Mouse (Mus musculus) heart, postnatal 10 days (tissue): ENCODE data around the gene Aaed1. TPM values are rescaled to one million over a fixed set of nuclear protein-coding genes. Genes with fewer than 3 reads are reported as not detected.

ENCODE experiments used
- DNase-seq, 2 experiments: peaks; one replicate each; pipeline ENCODE4 v3.0.0; 2021
- intact Hi-C: fragments of 180-260 bp; cut with DNase I; formaldehyde crosslinking; loops from one replicate; pipeline ENCODE4 v1.15.1; 2025
- total RNA-seq, 2 experiments: library from RNA; stranded (reverse); gene quantifications; 2 replicates each; pipeline ENCODE4 v1.2.3; 2021

Aaed1 gene
- total RNA-seq, 2 experiments from 2014 or later: 59.8 to 63.1 TPM

GRCm38 (mm10) chr13:64310585-64310984, 1.9 kb downstream of the Aaed1 start:
- intact Hi-C loops: loop anchor here (10.0 kb wide), 1 partner anchor 994 kb away; no protein-coding TSS in a partner anchor
- peak in 1 of 2 experiments; percentile 23 for DNase-seq

GRCm38 (mm10) chr13:64309842-64310241, 2.7 kb downstream of the Aaed1 start:
- DNase-seq: peak in 1 of 2 experiments; percentile 18
- intact Hi-C loops: loop anchor here (5.0 to 10.0 kb wide), 2 partner anchors 43 to 995 kb away; no protein-coding TSS in a partner anchor

- intact Hi-C loops: loop anchor here (5.0 kb wide), 1 partner anchor 42 kb away; no protein-coding TSS in a partner anchor
- DNase-seq: no peak
These were observed 3.5 kb downstream of the Aaed1 start for GRCm38 (mm10) chr13:64309036-64309435.

GRCm38 (mm10) chr13:64307508-64307907, 5.0 kb downstream of the Aaed1 start:
- intact Hi-C loops: loop anchor here (2.0 to 5.0 kb wide), 4 partner anchors 40 to 127 kb away; no protein-coding TSS in a partner anchor
- DNase-seq: no peak

GRCm38 (mm10) chr13:64306078-64306477, 6.4 kb downstream of the Aaed1 start:
- intact Hi-C loops: loop anchor here (1.0 to 5.0 kb wide), 5 partner anchors 39 to 206 kb away; no protein-coding TSS in a partner anchor
- DNase-seq: peak; percentile 41 to 76

- DNase-seq: no peak
- intact Hi-C loops: no loop called here
These were observed 13.4 kb downstream of the Aaed1 start for GRCm38 (mm10) chr13:64299069-64299468.

GRCm38 (mm10) chr13:64286791-64287190, 25.7 kb downstream of the Aaed1 start:
- DNase-seq: no peak
- intact Hi-C loops: no loop called here

- intact Hi-C loops: no loop called here
These were observed 26.2 kb downstream of the Aaed1 start for GRCm38 (mm10) chr13:64286321-64286720.

GRCm38 (mm10) chr13:64284676-64285075, 27.8 kb downstream of the Aaed1 start:
- DNase-seq: no peak
- intact Hi-C loops: no loop called here

More at GRCm38 (mm10) chr13:64286321-64286720, 26.2 kb downstream of the Aaed1 start:
- no peak for DNase-seq

- no peak for DNase-seq
- intact Hi-C loops: no loop called here
These were observed 31.6 kb downstream of the Aaed1 start for GRCm38 (mm10) chr13:64280940-64281339.

GRCm38 (mm10) chr13:64275754-64276127, 36.8 kb downstream of the Aaed1 start:
- intact Hi-C loops: no loop called here
- DNase-seq: no peak

- intact Hi-C loops: no loop called here
- DNase-seq: peak; percentile 73 to 75
These were observed 37.4 kb downstream of the Aaed1 start, which contains the start of gene Cdc14b for GRCm38 (mm10) chr13:64274879-64275753. Gene Cdc14b (minus strand): TSS chr13:64275290.

GRCm38 (mm10) chr13:64273891-64274844, 38.3 kb downstream of the Aaed1 start:
- intact Hi-C loops: no loop called here
- peak; percentile 22 to 28 for DNase-seq

GRCm38 (mm10) chr13:64273352-64273751, 39.2 kb downstream of the Aaed1 start:
- intact Hi-C loops: no loop called here
- DNase-seq: no peak

- intact Hi-C loops: loop anchor here (5.0 kb wide), 1 partner anchor 39 kb away; no protein-coding TSS in a partner anchor
- no peak for DNase-seq
These were observed 44.1 kb downstream of the Aaed1 start for GRCm38 (mm10) chr13:64268384-64268783.

GRCm38 (mm10) chr13:64267151-64267550, 45.4 kb downstream of the Aaed1 start:
- intact Hi-C loops: loop anchor here (5.0 kb wide), 1 partner anchor 40 kb away; no protein-coding TSS in a partner anchor
- DNase-seq: peak in 1 of 2 experiments; percentile 23

GRCm38 (mm10) chr13:64264586-64264985, 47.9 kb downstream of the Aaed1 start:
- intact Hi-C loops: no loop called here
- no peak for DNase-seq

- intact Hi-C loops: no loop called here
- no peak for DNase-seq
These were observed 52.6 kb downstream of the Aaed1 start for GRCm38 (mm10) chr13:64259903-64260302.

GRCm38 (mm10) chr13:64258516-64258821, 54.0 kb downstream of the Aaed1 start:
- intact Hi-C loops: no loop called here
- no peak for DNase-seq

GRCm38 (mm10) chr13:64257814-64258515, 54.5 kb downstream of the Aaed1 start:
- intact Hi-C loops: no loop called here
- DNase-seq: no peak
